Comparison of ENCODE assay signal across 21 mouse cellular contexts in the genomic region with DNA sequence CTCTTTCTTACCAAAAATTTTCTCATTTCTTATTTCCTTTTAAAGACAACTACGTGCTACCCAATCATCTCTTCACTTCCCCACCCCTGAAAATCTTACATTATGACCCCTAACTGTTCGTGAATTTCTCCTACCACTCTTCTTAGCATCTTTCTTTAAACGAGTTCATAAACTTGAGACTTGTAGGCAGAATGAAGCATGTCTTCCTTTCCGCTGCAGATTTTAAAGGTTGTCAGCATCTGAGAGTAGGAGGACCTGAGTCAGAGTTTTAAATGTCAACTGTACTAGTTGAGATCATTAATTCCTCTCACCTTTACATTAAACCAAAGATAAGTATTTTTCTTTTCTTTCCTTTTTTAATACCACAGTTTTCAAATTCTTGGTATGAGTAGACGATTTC. TPM values are rescaled to one million over a fixed set of nuclear protein-coding genes. Genes with fewer than 3 reads are reported as not detected.
"Had no signal": no experiment of that assay in that cellular context is flagged by ENCODE, and none has a peak within 500 bp of the region (broad histone marks: within the 10 kb centered on the region; RNA-seq: fewer than 3 reads in every experiment).

No protein-coding gene starts in this region.

- H3K4me1 ChIP-seq: liver, embryonic 15.5 days had no signal

- H3K27ac ChIP-seq: liver, embryonic 15.5 days; midbrain, embryonic 10.5 days; midbrain, embryonic 12.5 days; neural tube, embryonic 13.5 days; stomach, embryonic 15.5 days; stomach, postnatal 0 days had no signal

- ATAC-seq: liver, postnatal 0 days; midbrain, embryonic 16.5 days had no signal

- DNase-seq: liver, postnatal 0 days; lung, embryonic 14.5 days; lung, postnatal 10 days; lung, postnatal 4 days; midbrain, embryonic 14.5 days; right cerebral cortex, postnatal 14 days; thymus, adult 18-20 months; thymus, postnatal 25 days; thymus, postnatal 4 days had no signal

- H3K4me3 ChIP-seq: liver, embryonic 15.5 days; midbrain, embryonic 10.5 days; midbrain, embryonic 12.5 days; myocyte; neural tube, embryonic 13.5 days; stomach, embryonic 15.5 days had no signal

- H3K27me3 ChIP-seq: liver, embryonic 15.5 days; midbrain, embryonic 12.5 days; neural tube, embryonic 13.5 days; stomach, embryonic 15.5 days had no signal

- H3K36me3 ChIP-seq: liver, embryonic 15.5 days; stomach, embryonic 15.5 days had no signal

RNA-seq across cellular contexts. Expression of gene Tigit, which starts 35.3 kb away (rescaled TPM):
- total RNA-seq: megakaryocyte-erythroid progenitor cell, adult 5-6 weeks; neutrophil, adult 5-6 weeks had no signal
- polyA plus RNA-seq: liver, embryonic 15.5 days; lung, embryonic 14.5 days; lung, embryonic 16.5 days; midbrain, embryonic 10.5 days; midbrain, embryonic 14.5 days; midbrain, embryonic 16.5 days; neural tube, embryonic 11.5 days; neural tube, embryonic 13.5 days; stomach, embryonic 15.5 days; stomach, postnatal 0 days had no signal
